Mouse (Mus musculus) spleen, adult 2 months (tissue): ENCODE measurements around the gene Ephb3.

Experiments used
- CTCF ChIP-seq: fragments of 200-500 bp; IDR thresholded peaks from 2 replicates; pipeline ENCODE4 v1.5.1; 2011; ENCODE audit warnings: mild to moderate bottlenecking, inconsistent platforms; ENCODE audit not compliant: insufficient read depth, insufficient read length, insufficient replicate concordance; ENCODE audit errors: extremely low read depth
- POLR2A ChIP-seq: fragments of 200-500 bp; IDR thresholded peaks from 2 replicates; pipeline ENCODE4 v1.6.1; 2011; ENCODE audit warnings: low read depth, low read length, inconsistent platforms

DNA sequence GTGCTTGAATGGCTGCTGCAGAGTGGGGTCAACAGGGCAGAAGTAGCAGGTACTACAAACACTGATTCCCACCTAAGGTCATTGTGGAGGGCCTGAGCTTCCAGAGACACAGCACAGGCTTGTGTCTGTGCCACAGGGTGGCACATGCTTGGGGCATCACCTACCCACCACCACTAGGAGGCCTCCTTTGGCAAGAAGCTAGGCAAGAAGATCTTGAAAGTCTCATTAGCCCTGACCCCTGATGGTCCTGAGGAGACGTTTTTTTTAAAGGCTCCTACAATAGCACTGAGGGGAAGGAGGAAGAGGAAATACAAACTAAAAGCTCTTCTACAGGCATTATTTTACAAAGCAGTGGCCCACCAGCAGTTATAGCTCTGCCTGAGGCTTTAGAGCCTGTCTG lies 6.0 kb upstream of the Ephb3 start:
- TF ChIP-seq POLR2A (no peak), CTCF (peak; percentile 15; the same call in 1 of the 2 replicates)
